Mouse (Mus musculus): ENCODE measurements at regions not wholly inside any gene's neighbourhood (a gene's known extent, or its start where the extent isn't known, plus 50 kb on each side); places are given as distances from the start of the nearest gene placed in this dataset.

DNA sequence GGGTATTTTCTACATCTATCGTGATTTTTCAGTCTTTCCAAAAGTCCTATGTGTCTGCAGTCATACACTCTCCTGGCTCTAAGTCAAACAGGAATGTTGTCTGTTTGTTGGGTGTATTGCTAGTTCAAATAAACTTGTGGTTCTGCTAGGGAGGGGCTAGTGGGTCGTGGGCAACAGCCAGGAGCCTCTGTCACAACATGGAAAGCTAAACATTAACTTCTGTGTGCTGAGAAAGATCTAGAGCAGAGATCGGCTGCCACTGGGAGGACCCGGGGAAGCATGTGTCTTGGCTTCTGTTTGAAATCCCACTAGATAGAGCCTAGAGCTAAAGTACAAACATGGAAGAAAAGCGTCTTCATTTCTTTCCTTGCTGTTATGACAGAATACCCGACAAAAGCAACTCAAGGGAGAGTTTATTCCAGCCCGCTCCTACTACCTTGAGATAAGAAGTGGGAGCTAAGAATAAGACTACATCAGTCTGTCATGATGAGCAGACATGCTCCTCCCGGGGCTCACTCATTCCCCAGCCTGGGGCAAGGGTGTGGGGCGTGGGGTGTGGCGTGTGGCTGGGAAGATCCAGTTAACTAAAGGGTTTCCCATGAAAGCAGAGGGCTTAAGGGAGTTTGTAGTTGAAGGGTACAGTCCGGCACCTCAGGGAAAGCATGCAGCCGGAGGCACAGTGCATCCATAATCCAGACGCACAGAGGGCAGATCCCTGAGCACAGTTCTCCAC is 190.7 kb downstream of the Rybp start:
- no peaks in the 10 kb centered on the region for H3K9me3 ChIP-seq (ENCODE audit: control insufficient read depth, low read length)
- H3K9ac ChIP-seq (ENCODE audit: low read depth, low read length): no peak overlapping the region
- no peak overlapping the region for H3K4me3 ChIP-seq (ENCODE audit: low read depth, low read length)
- no peaks in the 10 kb centered on the region for H3K36me3 ChIP-seq (ENCODE audit: control insufficient read depth, insufficient read depth, low read length)
- peak overlapping the region; percentile 21 for H3K27ac ChIP-seq (replicated peaks; ENCODE audit: low read depth, low read length)
- no peak overlapping the region for H3K4me2 ChIP-seq (ENCODE audit: low read depth, low read length)
- ATAC-seq (ENCODE audit: low read depth) (no peak), DNase-seq (ENCODE audit: low spot score) (no peak)
- H3K27me3 ChIP-seq (replicated peaks; ENCODE audit: control insufficient read depth, insufficient read depth, low read length): peaks cover 6% of the 10 kb centered on the region; the same call in 1 of the 2 replicates
- 64% methylated on average over 13 of the region's 13 CpGs for WGBS
- H3K4me1 ChIP-seq (ENCODE audit: control insufficient read depth, insufficient read depth, low read length): peaks cover 12% of the 10 kb centered on the region; the same call in 1 of the 2 replicates

DNA sequence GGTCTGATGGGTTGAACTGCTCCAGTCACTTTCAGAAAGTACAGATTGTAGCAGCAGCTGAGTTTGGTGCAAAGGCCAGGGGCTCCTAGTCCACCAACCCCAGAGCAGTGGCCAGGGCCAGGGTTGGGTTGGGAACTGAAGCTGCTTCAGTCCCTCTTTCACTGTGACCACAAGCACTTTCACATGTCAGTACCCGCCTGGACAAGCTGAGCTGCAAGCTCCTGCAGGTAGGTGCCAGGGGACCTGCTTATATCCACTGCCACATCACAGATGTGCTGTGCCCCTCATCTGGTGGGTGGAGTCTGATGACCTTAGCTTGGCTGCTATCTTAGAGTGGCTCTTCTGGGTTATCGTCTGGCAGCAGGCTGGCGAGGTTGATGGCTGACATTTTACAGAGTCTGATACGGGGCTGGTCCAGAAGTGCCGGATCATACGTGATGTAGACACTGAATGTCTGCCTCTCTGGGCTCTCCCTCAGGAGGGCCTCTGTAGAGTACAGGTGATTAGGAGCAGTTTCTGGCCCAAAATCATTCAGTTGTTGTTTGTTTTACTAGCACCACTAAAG is 192.6 kb downstream of the Rybp start:
- H3K27ac ChIP-seq (replicated peaks; ENCODE audit: low read depth, low read length): no peak overlapping the region
- H3K27me3 ChIP-seq (replicated peaks; ENCODE audit: control insufficient read depth, insufficient read depth, low read length): 0 out of 2 replicates have a peak, but pooled peaks cover under 1% of the 10 kb centered on the region
- peaks cover 12% of the 10 kb centered on the region; the same call in 1 of the 2 replicates for H3K4me1 ChIP-seq (ENCODE audit: control insufficient read depth, insufficient read depth, low read length)
- ATAC-seq (ENCODE audit: low read depth): no peak
- H3K9me3 ChIP-seq (ENCODE audit: control insufficient read depth, low read length): no peaks in the 10 kb centered on the region
- H3K9ac ChIP-seq (ENCODE audit: low read depth, low read length): no peak overlapping the region
- WGBS: 91% methylated on average over 6 of the region's 6 CpGs
- H3K4me3 ChIP-seq (ENCODE audit: low read depth, low read length): no peak overlapping the region
- DNase-seq (ENCODE audit: low spot score): no peak
- no peaks in the 10 kb centered on the region for H3K36me3 ChIP-seq (ENCODE audit: control insufficient read depth, insufficient read depth, low read length)
- no peak overlapping the region for H3K4me2 ChIP-seq (ENCODE audit: low read depth, low read length)

DNA sequence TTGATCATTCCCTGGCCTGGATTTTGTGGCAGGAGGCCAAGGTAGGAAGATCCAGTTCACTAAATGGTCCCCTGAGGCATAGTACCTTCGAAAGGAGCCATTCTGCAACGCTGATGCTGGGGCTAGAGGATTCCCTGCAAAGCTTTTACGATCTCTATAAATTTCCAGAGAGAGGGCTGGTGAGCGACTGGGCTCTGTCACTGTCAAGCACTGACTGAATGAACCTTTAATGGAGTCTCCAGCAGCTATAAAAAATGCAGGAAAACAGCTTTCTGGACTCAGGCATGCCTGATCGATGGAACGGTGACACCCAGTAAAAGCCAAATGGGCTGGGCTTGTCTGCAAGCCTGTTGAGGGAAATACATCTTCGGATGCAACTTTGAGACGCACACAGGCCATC is 194.4 kb downstream of the Rybp start:
- Histone ChIP-seq H3K4me3 (ENCODE audit: low read depth, low read length) (no peak overlapping the region), H3K27me3 (replicated peaks; ENCODE audit: control insufficient read depth, insufficient read depth, low read length) (no peaks in the 10 kb centered on the region), H3K36me3 (ENCODE audit: control insufficient read depth, insufficient read depth, low read length) (no peaks in the 10 kb centered on the region), H3K4me1 (ENCODE audit: control insufficient read depth, insufficient read depth, low read length) (peaks cover 12% of the 10 kb centered on the region; the same call in 1 of the 2 replicates), H3K27ac (replicated peaks; ENCODE audit: low read depth, low read length) (no peak overlapping the region), H3K9me3 (ENCODE audit: control insufficient read depth, low read length) (no peaks in the 10 kb centered on the region), H3K9ac (ENCODE audit: low read depth, low read length) (no peak overlapping the region), H3K4me2 (ENCODE audit: low read depth, low read length) (no peak overlapping the region)
- DNase-seq (ENCODE audit: low spot score) (no peak), ATAC-seq (ENCODE audit: low read depth) (no peak)
- WGBS: 65% methylated on average over 8 of the region's 8 CpGs

DNA sequence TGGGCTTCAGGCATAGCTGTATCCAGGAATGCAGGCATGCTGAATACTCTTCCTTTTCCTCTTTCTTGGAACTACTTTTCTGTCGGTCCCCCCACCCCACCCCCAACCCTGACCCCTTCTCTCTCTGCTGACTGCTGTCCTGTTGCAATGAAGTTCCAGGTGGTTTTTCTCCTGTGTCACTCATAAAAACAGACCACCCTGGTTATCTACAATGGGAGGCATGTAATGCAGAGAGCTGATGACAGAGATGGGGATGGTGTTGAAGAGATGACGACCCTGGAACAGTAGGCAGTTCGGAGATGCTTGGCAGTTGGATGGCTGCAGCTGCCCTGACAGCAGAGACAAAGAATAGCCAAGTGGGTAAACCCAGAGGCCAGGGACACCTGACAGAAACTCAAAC is 195.5 kb downstream of the Rybp start:
- H3K9me3 ChIP-seq (ENCODE audit: control insufficient read depth, low read length): no peaks in the 10 kb centered on the region
- no peak overlapping the region for H3K27ac ChIP-seq (replicated peaks; ENCODE audit: low read depth, low read length)
- H3K4me2 ChIP-seq (ENCODE audit: low read depth, low read length): no peak overlapping the region
- WGBS: 67% methylated on average over 3 of the region's 3 CpGs
- no peaks in the 10 kb centered on the region for H3K27me3 ChIP-seq (replicated peaks; ENCODE audit: control insufficient read depth, insufficient read depth, low read length)
- peaks cover 10% of the 10 kb centered on the region; the same call in 1 of the 2 replicates for H3K4me1 ChIP-seq (ENCODE audit: control insufficient read depth, insufficient read depth, low read length)
- ATAC-seq (ENCODE audit: low read depth): no peak
- no peak overlapping the region for H3K9ac ChIP-seq (ENCODE audit: low read depth, low read length)
- H3K36me3 ChIP-seq (ENCODE audit: control insufficient read depth, insufficient read depth, low read length): no peaks in the 10 kb centered on the region
- DNase-seq (ENCODE audit: low spot score): no peak
- H3K4me3 ChIP-seq (ENCODE audit: low read depth, low read length): no peak overlapping the region

DNA sequence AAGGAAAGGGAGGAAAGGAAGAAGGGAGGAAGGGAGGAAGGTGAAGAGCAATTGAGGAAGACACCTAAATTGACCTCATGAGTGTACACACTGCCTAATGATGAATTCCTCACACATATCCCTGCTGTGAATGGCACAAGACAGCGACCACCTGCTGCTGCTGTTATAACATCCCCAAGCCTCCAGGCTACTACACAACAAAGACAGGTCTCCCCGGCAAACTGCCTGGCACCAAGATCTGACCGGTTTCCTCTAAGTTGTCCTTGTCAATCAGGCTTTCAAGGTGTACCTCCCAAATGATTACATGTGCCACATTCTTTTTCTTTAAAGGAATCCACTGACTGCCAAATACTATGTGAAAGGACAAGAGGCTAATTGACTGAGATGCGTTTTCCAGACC is 198.7 kb downstream of the Rybp start:
- no peaks in the 10 kb centered on the region for H3K9me3 ChIP-seq (ENCODE audit: control insufficient read depth, low read length)
- H3K9ac ChIP-seq (ENCODE audit: low read depth, low read length): no peak overlapping the region
- no peak overlapping the region for H3K4me3 ChIP-seq (ENCODE audit: low read depth, low read length)
- H3K27me3 ChIP-seq (replicated peaks; ENCODE audit: control insufficient read depth, insufficient read depth, low read length): no peaks in the 10 kb centered on the region
- no peaks in the 10 kb centered on the region for H3K4me1 ChIP-seq (ENCODE audit: control insufficient read depth, insufficient read depth, low read length)
- WGBS: 32% methylated on average over 4 of the region's 4 CpGs
- DNase-seq (ENCODE audit: low spot score) (no peak), ATAC-seq (ENCODE audit: low read depth) (no peak)
- no peak overlapping the region for H3K27ac ChIP-seq (replicated peaks; ENCODE audit: low read depth, low read length)
- no peak overlapping the region for H3K4me2 ChIP-seq (ENCODE audit: low read depth, low read length)
- H3K36me3 ChIP-seq (ENCODE audit: control insufficient read depth, insufficient read depth, low read length): no peaks in the 10 kb centered on the region

DNA sequence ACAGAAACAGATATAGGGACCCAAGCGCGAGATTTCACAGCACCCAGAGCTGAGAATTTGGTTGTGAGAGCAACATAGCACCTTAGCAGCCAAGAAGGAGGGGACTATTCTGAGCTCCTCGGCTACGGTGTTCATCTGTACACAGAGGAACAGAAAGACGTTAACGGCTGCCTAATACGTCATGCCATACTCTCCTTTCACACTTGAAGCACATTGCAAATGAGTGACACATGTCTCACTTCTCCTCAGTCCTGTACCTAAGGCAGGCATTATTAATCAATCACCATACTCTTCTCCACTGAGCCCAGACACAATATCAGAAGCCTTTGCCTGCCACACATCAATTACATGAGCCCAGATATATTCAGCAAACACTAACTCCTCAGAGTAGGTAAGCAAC is 200.5 kb downstream of the Rybp start:
- Histone ChIP-seq H3K36me3 (ENCODE audit: control insufficient read depth, insufficient read depth, low read length) (no peaks in the 10 kb centered on the region), H3K9me3 (ENCODE audit: control insufficient read depth, low read length) (no peaks in the 10 kb centered on the region), H3K4me3 (ENCODE audit: low read depth, low read length) (no peak overlapping the region), H3K9ac (ENCODE audit: low read depth, low read length) (no peak overlapping the region), H3K4me2 (ENCODE audit: low read depth, low read length) (no peak overlapping the region), H3K27me3 (replicated peaks; ENCODE audit: control insufficient read depth, insufficient read depth, low read length) (no peaks in the 10 kb centered on the region), H3K27ac (replicated peaks; ENCODE audit: low read depth, low read length) (no peak overlapping the region), H3K4me1 (ENCODE audit: control insufficient read depth, insufficient read depth, low read length) (no peaks in the 10 kb centered on the region)
- WGBS: 69% methylated on average over 7 of the region's 7 CpGs
- ATAC-seq (ENCODE audit: low read depth) (no peak), DNase-seq (ENCODE audit: low spot score) (no peak)

DNA sequence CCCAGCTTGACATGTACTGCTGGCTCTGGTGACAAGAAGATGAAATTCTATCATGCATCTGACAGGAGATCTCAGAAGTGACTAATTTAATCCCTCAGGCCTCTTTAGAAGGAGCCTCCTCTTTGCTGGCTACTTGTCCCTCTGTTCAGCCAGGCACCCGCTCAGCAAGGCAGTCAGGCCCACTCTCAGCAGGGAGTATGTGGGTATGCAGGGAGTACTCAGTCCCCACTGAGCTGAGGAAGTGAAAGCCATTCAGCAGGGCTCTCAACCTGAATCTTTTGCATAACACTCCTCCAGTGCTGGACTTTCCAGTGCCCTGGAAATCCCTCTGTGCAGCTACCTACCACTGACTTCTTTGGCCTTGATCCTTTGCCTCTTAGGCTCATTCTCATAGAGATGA is 201.3 kb downstream of the Rybp start:
- Histone ChIP-seq H3K9me3 (ENCODE audit: control insufficient read depth, low read length) (no peaks in the 10 kb centered on the region), H3K9ac (ENCODE audit: low read depth, low read length) (no peak overlapping the region), H3K36me3 (ENCODE audit: control insufficient read depth, insufficient read depth, low read length) (no peaks in the 10 kb centered on the region), H3K27me3 (replicated peaks; ENCODE audit: control insufficient read depth, insufficient read depth, low read length) (no peaks in the 10 kb centered on the region), H3K4me3 (ENCODE audit: low read depth, low read length) (no peak overlapping the region), H3K4me2 (ENCODE audit: low read depth, low read length) (no peak overlapping the region), H3K4me1 (ENCODE audit: control insufficient read depth, insufficient read depth, low read length) (no peaks in the 10 kb centered on the region), H3K27ac (replicated peaks; ENCODE audit: low read depth, low read length) (no peak overlapping the region)
- DNase-seq (ENCODE audit: low spot score) (no peak), ATAC-seq (ENCODE audit: low read depth) (no peak)
- WGBS: 29% methylated on average over 1 of the region's 1 CpGs

DNA sequence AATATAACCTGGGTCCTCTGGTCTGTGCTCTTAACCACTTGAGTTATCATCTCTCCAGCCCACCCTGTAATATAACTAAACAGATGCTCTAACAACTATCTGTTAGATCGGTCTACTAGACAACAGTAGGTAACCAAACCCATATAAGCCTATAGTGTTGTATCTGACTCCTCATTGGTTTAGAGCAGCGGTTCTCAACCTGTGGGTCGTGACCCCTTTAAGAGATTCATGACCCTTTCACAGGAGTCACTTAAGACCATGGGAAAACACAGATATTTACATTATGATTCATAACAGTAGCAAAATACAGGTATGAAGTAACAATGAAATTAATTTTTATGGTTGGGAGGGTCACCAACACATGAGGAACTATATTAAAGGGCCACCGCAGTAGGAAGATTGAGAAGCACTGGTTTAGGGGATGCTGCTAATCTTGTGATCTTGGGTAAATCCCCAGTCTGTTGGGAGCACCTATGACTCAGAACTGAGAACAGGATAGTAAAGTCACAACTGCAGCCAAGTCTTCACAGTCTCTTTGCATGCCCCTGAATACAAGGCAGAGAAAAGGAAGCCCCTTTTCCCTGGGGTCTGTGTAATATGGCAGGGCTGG is 203.3 kb downstream of the Rybp start:
- WGBS: 95% methylated on average over 4 of the region's 4 CpGs
- ATAC-seq (ENCODE audit: low read depth): no peak

More for the DNA sequence above, 203.3 kb downstream of the Rybp start:
- Histone ChIP-seq H3K4me1 (ENCODE audit: control insufficient read depth, insufficient read depth, low read length) (peaks cover 3% of the 10 kb centered on the region; the same call in 1 of the 2 replicates), H3K36me3 (ENCODE audit: control insufficient read depth, insufficient read depth, low read length) (no peaks in the 10 kb centered on the region), H3K4me3 (ENCODE audit: low read depth, low read length) (no peak overlapping the region), H3K4me2 (ENCODE audit: low read depth, low read length) (no peak overlapping the region), H3K9ac (ENCODE audit: low read depth, low read length) (no peak overlapping the region), H3K9me3 (ENCODE audit: control insufficient read depth, low read length) (no peaks in the 10 kb centered on the region), H3K27ac (replicated peaks; ENCODE audit: low read depth, low read length) (no peak overlapping the region), H3K27me3 (replicated peaks; ENCODE audit: control insufficient read depth, insufficient read depth, low read length) (no peaks in the 10 kb centered on the region)
- DNase-seq (ENCODE audit: low spot score): no peak
